Comparison of ENCODE assay signal across 8 mouse cellular contexts in genomic region chr7:101347767-101348270, GRCm38 (mm10). TPM values are rescaled to one million over a fixed set of nuclear protein-coding genes. Genes with fewer than 3 reads are reported as not detected.
A peak's percentile ranks its signal among the peaks of the same experiment; 100 is the strongest.
DNase-seq lines count a peak whose midpoint lies in the region; ATAC-seq lines count a peak whose summit lies in the region.

TSS of gene Arap1 (plus strand) at chr7:101348067.

- H3K36me3 ChIP-seq in limb, embryonic 10.5 days = no peaks in the 10 kb centered on the region
- H3K36me3 ChIP-seq in midbrain, embryonic 10.5 days = no peaks in the 10 kb centered on the region

- H3K4me1 ChIP-seq in limb, embryonic 10.5 days = peaks cover 61% of the 10 kb centered on the region
- peaks cover 36% of the 10 kb centered on the region for H3K4me1 ChIP-seq in midbrain, embryonic 10.5 days

- peaks cover 44% of the 10 kb centered on the region for H3K27me3 ChIP-seq in limb, embryonic 10.5 days (ENCODE audit: low read depth, poor library complexity, severe bottlenecking)
- H3K27me3 ChIP-seq in midbrain, embryonic 10.5 days (ENCODE audit: low read depth, poor library complexity, severe bottlenecking) = peaks cover 49% of the 10 kb centered on the region

- no peaks in the 10 kb centered on the region for H3K9me3 ChIP-seq in limb, embryonic 10.5 days (replicated peaks)
- no peaks in the 10 kb centered on the region for H3K9me3 ChIP-seq in midbrain, embryonic 10.5 days (replicated peaks)

- WGBS in limb, embryonic 10.5 days = under 1% methylated on average over 35 of the region's 35 CpGs
- under 1% methylated on average over 35 of the region's 35 CpGs for WGBS in midbrain, embryonic 10.5 days

- peak within 1 kb of the TSS; percentile 77 for H3K27ac ChIP-seq in limb, embryonic 10.5 days
- peak within 1 kb of the TSS; percentile 73; the same call in 1 of the 2 replicates for H3K27ac ChIP-seq in midbrain, embryonic 10.5 days (replicated peaks)

- intact Hi-C loops in gastrocnemius, postnatal 36 days (cut with DNase I) = no loop called here

- H3K4me3 ChIP-seq in limb, embryonic 10.5 days = peak within 1 kb of the TSS; percentile 67
- H3K4me3 ChIP-seq in midbrain, embryonic 10.5 days = peak within 1 kb of the TSS; percentile 72

- peak; percentile 28 for DNase-seq in ovary, adult 18-20 months (ENCODE audit: low spot score)
- no peak for DNase-seq in ovary, postnatal 10 days (ENCODE audit: low spot score)
- peak in 1 of 2 experiments; percentile 37 for DNase-seq in gastrocnemius, postnatal 36 days
- peak; percentile 79 for DNase-seq in limb, embryonic 10.5 days (ENCODE audit: low spot score)
- DNase-seq in midbrain, embryonic 10.5 days (ENCODE audit: low spot score) = peak; percentile 63
- peak; percentile 60 to 81 for DNase-seq in spleen, postnatal 4 days (ENCODE audit: low spot score in 2 of 2)

- ATAC-seq in common myeloid progenitor, adult 5-6 weeks (replicated peaks; ENCODE audit: low read depth, poor library complexity, severe bottlenecking) = peak; percentile 62
- ATAC-seq in inflammation-experienced regulatory T-cells, adult 6 months = peak; percentile 80

RNA-seq across cellular contexts. Expression of gene Arap1, which starts in this region (rescaled TPM):
- 97.4 and 98.9 TPM in 2 replicates for total RNA-seq in common myeloid progenitor, adult 5-6 weeks (2017)
- total RNA-seq in gastrocnemius, postnatal 36 days (2021) = 10 to 100 TPM; 15.6 to 25.5 TPM
- 10 to 100 TPM; 29.0 to 58.0 (median 41.3) TPM for polyA plus RNA-seq in inflammation-experienced regulatory T-cells, adult 6 months (2017; shearing (Covaris generic))
- 13.1 and 20.5 TPM in 2 replicates for polyA plus RNA-seq in limb, embryonic 10.5 days (2016; fragmentation: Nextera tagmentation; extraction: Ambion mirVana)
- polyA plus RNA-seq in midbrain, embryonic 10.5 days (2016; fragmentation: Nextera tagmentation; extraction: Ambion mirVana) = 13.6 and 16.3 TPM in 2 replicates
